Mouse (Mus musculus): ENCODE results near the gene Diaph3. TPM values are rescaled to one million over a fixed set of nuclear protein-coding genes. Genes with fewer than 3 reads are reported as not detected.
"Not testable (repeated sequence)": the region's sequence is repeated elsewhere in the genome, so short reads cannot be mapped to it uniquely, and the experiment has no call there.

Diaph3 gene
- polyA plus RNA-seq, 1 experiment from 2014 or later: 11.1 TPM

DNA sequence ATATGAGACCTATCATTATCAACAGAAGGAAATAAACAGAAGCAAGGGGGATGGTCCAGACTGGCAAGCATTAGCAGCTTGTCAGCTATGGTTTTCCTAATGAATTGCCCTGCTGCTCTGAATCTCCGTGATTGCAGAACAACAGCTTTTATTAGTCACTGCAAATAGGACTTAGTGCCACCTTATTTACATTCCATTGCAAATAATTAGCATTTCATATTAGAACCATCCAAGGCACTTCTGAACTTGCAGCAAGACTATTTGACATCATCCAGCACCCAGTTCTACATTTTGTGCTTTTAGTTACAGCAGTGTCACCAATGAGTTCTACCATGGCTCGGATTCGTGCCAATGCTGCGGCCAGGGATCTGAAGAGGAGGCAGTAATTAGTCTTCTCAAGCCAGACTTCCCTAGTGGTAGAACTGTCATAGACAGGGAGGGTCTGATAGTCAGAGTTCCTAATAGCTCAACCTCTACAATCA lies 411.4 kb downstream of the Diaph3 start:
- Histone ChIP-seq H3K4me1 (replicated peaks) (no peaks in the 10 kb centered on the region), H3K9me3 (replicated peaks) (no peaks in the 10 kb centered on the region), H3K4me3 (no peak overlapping the region), H3K9ac (no peak overlapping the region), H3K27ac (no peak overlapping the region), H3K36me3 (no peaks in the 10 kb centered on the region), H3K27me3 (no peaks in the 10 kb centered on the region), H3K4me2 (no peak overlapping the region)
- 76% methylated on average over 4 of the region's 4 CpGs for WGBS
- no peak for ATAC-seq (replicated peaks; ENCODE audit: insufficient number of reproducible peaks, insufficient read depth, low FRiP score, low read depth)

DNA sequence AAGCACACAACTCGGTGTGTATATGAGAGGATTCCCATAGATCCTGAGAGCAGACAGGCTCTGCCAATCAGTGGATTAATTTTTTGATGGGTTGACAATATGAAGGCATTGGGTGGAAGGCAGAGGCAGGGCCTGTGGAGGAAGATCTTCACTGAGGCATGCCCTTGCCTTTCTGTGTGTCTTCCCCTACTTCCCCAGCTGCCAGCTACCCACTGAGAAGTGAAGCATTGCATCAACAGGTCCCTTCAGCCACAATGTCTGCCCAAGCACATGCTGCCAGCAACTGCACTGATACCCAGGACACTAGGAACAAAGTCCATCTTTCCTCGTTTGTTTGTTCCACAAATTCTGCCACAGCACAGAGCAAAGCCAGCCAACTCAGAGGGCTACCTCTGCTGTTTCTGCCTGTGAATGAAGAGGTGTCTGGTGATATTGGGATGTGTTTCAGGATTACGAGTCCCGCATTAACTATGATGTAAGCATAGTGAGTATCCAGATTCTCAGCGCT lies 413.4 kb downstream of the Diaph3 start:
- Histone ChIP-seq H3K9ac (no peak overlapping the region), H3K4me2 (no peak overlapping the region), H3K27ac (no peak overlapping the region), H3K9me3 (replicated peaks) (no peaks in the 10 kb centered on the region), H3K27me3 (no peaks in the 10 kb centered on the region), H3K36me3 (no peaks in the 10 kb centered on the region), H3K4me3 (no peak overlapping the region), H3K4me1 (replicated peaks) (no peaks in the 10 kb centered on the region)
- 89% methylated on average over 5 of the region's 5 CpGs for WGBS
- no peak for ATAC-seq (replicated peaks; ENCODE audit: insufficient number of reproducible peaks, insufficient read depth, low FRiP score, low read depth)

DNA sequence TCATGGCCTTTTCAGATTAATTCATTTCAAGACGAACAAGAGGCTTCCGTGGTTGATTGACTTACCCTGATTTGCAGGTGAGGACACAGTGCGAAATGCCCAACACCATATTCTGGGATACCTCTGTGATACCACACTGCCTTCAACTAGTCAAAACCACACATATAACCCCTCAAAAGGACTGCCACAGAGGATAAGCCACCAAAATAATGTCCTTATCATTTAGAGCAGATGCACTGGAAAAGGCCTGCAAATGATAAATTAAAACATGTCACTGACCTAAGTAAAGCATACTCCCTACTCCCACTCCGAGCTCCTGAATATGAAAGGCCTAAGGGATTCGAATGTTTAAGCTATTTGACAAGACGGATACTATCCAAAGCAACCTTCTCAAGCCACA lies 419.3 kb downstream of the Diaph3 start:
- H3K4me1 ChIP-seq (replicated peaks): no peaks in the 10 kb centered on the region
- H3K4me3 ChIP-seq: no peak overlapping the region
- H3K9me3 ChIP-seq (replicated peaks): no peaks in the 10 kb centered on the region
- no peaks in the 10 kb centered on the region for H3K36me3 ChIP-seq
- H3K4me2 ChIP-seq: no peak overlapping the region
- WGBS: 88% methylated on average over 6 of the region's 6 CpGs
- H3K27me3 ChIP-seq: no peaks in the 10 kb centered on the region
- no peak for ATAC-seq (replicated peaks; ENCODE audit: insufficient number of reproducible peaks, insufficient read depth, low FRiP score, low read depth)
- no peak overlapping the region for H3K27ac ChIP-seq
- H3K9ac ChIP-seq: no peak overlapping the region

DNA sequence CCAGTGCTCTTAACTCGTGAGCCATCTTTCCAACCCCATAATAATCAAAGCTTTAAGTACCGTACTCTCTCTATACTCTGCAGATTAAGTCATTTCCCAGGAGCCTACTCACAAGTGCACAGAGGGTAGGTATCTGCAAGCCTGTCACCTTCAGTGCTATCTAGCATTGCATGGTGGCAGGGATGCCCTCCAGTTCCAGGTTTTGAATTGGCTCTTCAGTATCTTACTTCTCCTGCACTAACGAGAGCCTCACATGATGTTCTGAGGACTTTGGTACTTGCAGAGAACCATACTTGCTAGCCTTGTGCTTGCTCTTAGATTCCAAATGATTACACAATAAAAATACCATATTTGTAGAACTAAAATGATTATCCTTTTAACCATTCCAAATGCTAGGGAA lies 420.0 kb downstream of the Diaph3 start:
- H3K27ac ChIP-seq: no peak overlapping the region
- 82% methylated on average over 3 of the region's 3 CpGs for WGBS
- no peaks in the 10 kb centered on the region for H3K27me3 ChIP-seq
- no peak for ATAC-seq (replicated peaks; ENCODE audit: insufficient number of reproducible peaks, insufficient read depth, low FRiP score, low read depth)
- no peak overlapping the region for H3K9ac ChIP-seq
- H3K36me3 ChIP-seq: no peaks in the 10 kb centered on the region
- no peak overlapping the region for H3K4me2 ChIP-seq
- H3K4me3 ChIP-seq: no peak overlapping the region
- no peaks in the 10 kb centered on the region for H3K4me1 ChIP-seq (replicated peaks)
- no peaks in the 10 kb centered on the region for H3K9me3 ChIP-seq (replicated peaks)

DNA sequence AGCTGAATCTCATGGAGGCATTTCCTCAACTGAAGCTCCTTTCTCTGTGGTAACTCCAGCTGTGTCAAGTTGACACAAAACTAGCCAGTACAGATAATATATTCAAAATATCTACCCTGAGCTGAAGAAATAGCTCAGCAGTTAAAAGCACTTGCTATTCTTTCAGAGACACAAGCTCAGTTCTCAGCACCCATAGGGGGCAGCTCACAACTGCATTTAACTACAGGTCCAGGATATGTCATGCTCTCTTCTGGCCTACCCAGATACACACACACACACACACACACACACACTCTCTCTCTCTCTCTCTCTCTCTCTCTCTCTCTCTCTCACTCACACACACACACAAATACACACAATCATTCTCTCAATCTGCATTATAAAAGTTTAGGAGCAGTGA lies 420.6 kb downstream of the Diaph3 start:
- not testable (repeated sequence) for H3K9me3 ChIP-seq (replicated peaks); H3K4me1 ChIP-seq (replicated peaks); H3K4me3 ChIP-seq; H3K27ac ChIP-seq; ATAC-seq (replicated peaks; ENCODE audit: insufficient number of reproducible peaks, insufficient read depth, low FRiP score, low read depth); H3K9ac ChIP-seq; H3K36me3 ChIP-seq; H3K27me3 ChIP-seq; H3K4me2 ChIP-seq

DNA sequence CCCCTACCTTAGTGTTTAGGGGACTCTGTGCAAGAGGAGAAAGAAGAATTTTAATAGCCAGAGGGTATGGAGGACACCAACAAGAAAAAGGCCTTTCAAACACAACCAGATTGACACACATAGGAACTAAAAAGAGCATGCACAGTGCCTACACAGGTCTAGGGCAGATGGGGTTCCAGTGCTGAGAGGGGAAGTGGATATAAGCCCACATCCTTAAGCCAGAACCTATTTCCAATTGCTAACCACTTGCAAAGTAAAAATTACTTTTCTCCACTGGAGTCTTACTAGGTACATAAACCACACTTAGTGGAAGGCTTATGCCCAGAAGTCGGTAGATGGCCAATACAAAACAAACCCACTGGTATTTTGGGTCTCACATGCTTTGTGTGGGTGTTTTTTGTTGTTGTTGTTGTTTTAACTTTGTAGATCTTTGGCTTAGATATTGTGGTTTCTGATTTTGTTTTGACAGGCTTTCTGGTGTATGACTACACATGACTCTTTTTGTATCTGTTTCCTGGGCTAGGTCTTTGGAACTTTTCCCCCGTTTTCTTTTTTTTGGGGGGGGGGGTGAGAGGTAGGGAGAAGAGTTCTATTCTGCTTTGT lies 426.8 kb downstream of the Diaph3 start:
- Histone ChIP-seq H3K4me2 (no peak overlapping the region), H3K4me3 (no peak overlapping the region), H3K4me1 (replicated peaks) (no peaks in the 10 kb centered on the region), H3K27me3 (no peaks in the 10 kb centered on the region), H3K36me3 (no peaks in the 10 kb centered on the region), H3K27ac (no peak overlapping the region), H3K9me3 (replicated peaks) (no peaks in the 10 kb centered on the region), H3K9ac (no peak overlapping the region)
- 69% methylated on average over 2 of the region's 2 CpGs for WGBS
- no peak for ATAC-seq (replicated peaks; ENCODE audit: insufficient number of reproducible peaks, insufficient read depth, low FRiP score, low read depth)

DNA sequence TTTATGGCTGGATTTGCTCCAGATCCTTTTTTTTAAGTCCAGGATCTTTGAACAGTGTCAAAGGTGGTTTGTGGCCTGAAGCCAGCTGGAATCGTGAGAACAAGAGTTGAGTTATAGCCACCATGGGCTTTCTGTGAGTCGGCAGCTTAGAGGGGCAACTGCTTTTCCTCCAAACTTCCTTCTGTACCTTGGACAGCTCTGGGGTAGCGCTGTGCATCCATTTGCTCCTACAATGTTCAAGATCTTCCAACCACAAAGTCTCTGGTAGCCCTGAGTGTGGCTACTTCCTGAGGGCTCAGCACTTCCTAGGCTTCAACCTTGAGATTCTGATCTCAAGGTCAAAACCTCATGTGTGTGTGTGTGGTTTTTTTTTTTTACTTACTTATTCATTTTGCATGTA lies 437.0 kb downstream of the Diaph3 start:
- Histone ChIP-seq H3K4me1 (replicated peaks) (no peaks in the 10 kb centered on the region), H3K27ac (no peak overlapping the region), H3K36me3 (no peaks in the 10 kb centered on the region), H3K9me3 (replicated peaks) (no peaks in the 10 kb centered on the region), H3K4me3 (no peak overlapping the region), H3K9ac (no peak overlapping the region), H3K4me2 (no peak overlapping the region), H3K27me3 (no peaks in the 10 kb centered on the region)
- ATAC-seq (replicated peaks; ENCODE audit: insufficient number of reproducible peaks, insufficient read depth, low FRiP score, low read depth): no peak
- WGBS: 72% methylated on average over 3 of the region's 3 CpGs

DNA sequence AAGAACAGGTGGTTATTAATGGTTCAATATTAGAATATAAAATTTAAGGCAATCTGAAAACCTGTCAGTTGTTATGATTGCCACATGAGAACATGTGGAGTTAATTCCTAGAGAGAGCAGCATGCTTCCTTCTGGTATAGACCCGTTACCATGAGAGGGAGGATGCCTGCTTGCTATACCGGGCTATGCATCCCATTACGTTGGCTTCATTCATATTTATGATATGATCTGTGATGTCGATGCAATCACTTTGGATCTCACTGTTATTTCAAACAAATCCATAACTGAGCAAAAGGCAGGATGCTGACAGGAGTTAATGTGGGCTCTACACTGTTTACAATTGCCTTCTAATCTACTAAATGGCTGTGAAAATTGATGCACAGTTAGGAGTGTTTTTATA lies 439.9 kb downstream of the Diaph3 start:
- Histone ChIP-seq H3K9ac (no peak overlapping the region), H3K4me2 (no peak overlapping the region), H3K27me3 (no peaks in the 10 kb centered on the region), H3K36me3 (no peaks in the 10 kb centered on the region), H3K9me3 (replicated peaks) (no peaks in the 10 kb centered on the region), H3K27ac (no peak overlapping the region), H3K4me1 (replicated peaks) (no peaks in the 10 kb centered on the region), H3K4me3 (no peak overlapping the region)
- no peak for ATAC-seq (replicated peaks; ENCODE audit: insufficient number of reproducible peaks, insufficient read depth, low FRiP score, low read depth)
- 89% methylated on average over 4 of the region's 4 CpGs for WGBS

DNA sequence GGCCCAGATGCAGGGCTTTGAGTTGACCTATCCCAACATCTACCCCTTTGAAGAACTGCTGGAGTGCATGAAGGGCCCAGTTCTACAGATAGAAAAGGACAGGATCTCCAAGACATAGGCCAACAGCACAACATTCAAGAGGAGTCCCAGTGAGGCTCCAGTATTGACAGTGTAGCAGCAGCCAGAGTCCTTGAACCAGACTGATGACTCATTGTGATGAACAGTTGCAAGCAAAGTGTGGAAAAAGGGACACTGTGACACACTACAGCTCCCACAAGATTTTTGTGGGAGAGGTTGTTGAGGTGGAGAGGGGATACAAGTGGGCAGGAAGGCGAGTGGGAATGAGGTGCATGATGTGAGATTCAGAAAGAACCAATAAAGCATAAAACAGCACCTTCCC lies 443.1 kb downstream of the Diaph3 start:
- H3K4me3 ChIP-seq: no peak overlapping the region
- WGBS: 86% methylated on average over 1 of the region's 1 CpGs
- ATAC-seq (replicated peaks; ENCODE audit: insufficient number of reproducible peaks, insufficient read depth, low FRiP score, low read depth): no peak
- no peaks in the 10 kb centered on the region for H3K9me3 ChIP-seq (replicated peaks)
- no peaks in the 10 kb centered on the region for H3K27me3 ChIP-seq
- no peak overlapping the region for H3K27ac ChIP-seq
- no peak overlapping the region for H3K4me2 ChIP-seq
- H3K9ac ChIP-seq: no peak overlapping the region
- no peaks in the 10 kb centered on the region for H3K36me3 ChIP-seq
- H3K4me1 ChIP-seq (replicated peaks): no peaks in the 10 kb centered on the region

DNA sequence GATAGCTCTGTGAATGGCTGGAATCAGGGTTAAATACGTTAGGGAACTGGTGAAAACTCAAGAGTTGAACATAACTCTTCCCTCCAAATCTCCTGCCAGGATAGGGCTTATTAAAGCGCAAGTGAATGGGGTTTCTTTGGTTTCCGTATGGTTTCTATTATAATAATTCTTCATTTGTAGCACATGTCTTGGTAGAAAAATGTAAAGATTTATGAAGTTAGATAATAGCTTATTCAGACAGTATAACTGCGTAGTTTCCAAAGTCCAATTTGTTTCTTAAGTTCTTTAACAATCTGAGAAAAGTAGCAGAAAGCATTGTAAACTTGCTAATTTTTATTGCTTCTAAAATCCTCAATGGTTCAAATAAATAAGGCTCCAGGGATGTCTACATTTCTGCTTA lies 448.3 kb downstream of the Diaph3 start:
- Histone ChIP-seq H3K9ac (no peak overlapping the region), H3K36me3 (no peaks in the 10 kb centered on the region), H3K4me3 (no peak overlapping the region), H3K4me2 (no peak overlapping the region), H3K27me3 (no peaks in the 10 kb centered on the region), H3K4me1 (replicated peaks) (no peaks in the 10 kb centered on the region), H3K27ac (no peak overlapping the region), H3K9me3 (replicated peaks) (no peaks in the 10 kb centered on the region)
- ATAC-seq (replicated peaks; ENCODE audit: insufficient number of reproducible peaks, insufficient read depth, low FRiP score, low read depth): no peak
- 84% methylated on average over 4 of the region's 4 CpGs for WGBS

DNA sequence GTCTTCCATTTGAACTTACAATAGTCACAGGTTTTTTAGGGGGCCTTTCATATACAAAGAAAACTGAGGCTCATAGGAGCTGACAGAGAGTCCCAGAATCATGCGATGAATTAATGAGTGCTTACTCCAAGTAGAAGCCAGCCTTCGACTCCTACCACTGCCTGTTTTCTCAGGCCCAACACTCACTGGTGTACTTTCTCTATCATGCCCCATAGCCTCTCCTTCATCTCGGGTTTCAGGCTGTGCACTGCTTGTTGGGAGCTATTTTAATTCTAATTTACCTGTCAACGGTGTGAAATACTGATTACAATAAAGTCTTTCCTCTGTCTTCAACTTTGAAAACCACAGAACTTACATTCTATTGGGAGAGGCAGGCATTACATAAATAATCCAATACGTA lies 449.7 kb downstream of the Diaph3 start:
- H3K27ac ChIP-seq: no peak overlapping the region
- no peak overlapping the region for H3K9ac ChIP-seq
- H3K27me3 ChIP-seq: no peaks in the 10 kb centered on the region
- H3K4me2 ChIP-seq: no peak overlapping the region
- WGBS: 69% methylated on average over 5 of the region's 5 CpGs
- ATAC-seq (replicated peaks; ENCODE audit: insufficient number of reproducible peaks, insufficient read depth, low FRiP score, low read depth): no peak
- no peaks in the 10 kb centered on the region for H3K36me3 ChIP-seq
- H3K4me1 ChIP-seq (replicated peaks): no peaks in the 10 kb centered on the region
- no peak overlapping the region for H3K4me3 ChIP-seq
- no peaks in the 10 kb centered on the region for H3K9me3 ChIP-seq (replicated peaks)
